Mouse (Mus musculus) megakaryocyte, embryonic 14.5 days (primary cell): ENCODE measurements around the gene Meis2. TPM values are rescaled to one million over a fixed set of nuclear protein-coding genes. Genes with fewer than 3 reads are reported as not detected.
A peak's percentile ranks its signal among the peaks of the same experiment; 100 is the strongest.

Experiments used
- H3K27me3 ChIP-seq: replicated peaks from 2 replicates; pipeline ENCODE3; 2012; ENCODE audit warnings: inconsistent platforms
- H3K36me3 ChIP-seq: replicated peaks from 2 replicates; pipeline ENCODE3; 2012; ENCODE audit warnings: low read length, inconsistent platforms, mixed read lengths
- H3K4me1 ChIP-seq: 2 replicates; pipeline ENCODE4 v1.6.1; 2012; ENCODE audit warnings: inconsistent platforms
- H3K4me3 ChIP-seq: replicated peaks from 2 replicates; pipeline ENCODE3; 2012; ENCODE audit warnings: moderate library complexity, mild to moderate bottlenecking, inconsistent platforms
- H3K9me3 ChIP-seq: 2 replicates; pipeline ENCODE4 v1.6.1; 2012; ENCODE audit warnings: inconsistent platforms
- FLI1 ChIP-seq: IDR thresholded peaks from 2 replicates; pipeline ENCODE4 v1.6.1; 2012; ENCODE audit warnings: low read length, inconsistent platforms, mixed read lengths
- GATA1 ChIP-seq: IDR thresholded peaks from 3 replicates; pipeline ENCODE4 v1.6.1; 2012; ENCODE audit warnings: mixed read lengths, low read length, inconsistent platforms, borderline replicate concordance
- polyA plus RNA-seq: library from polyadenylated mRNA; stranded (reverse); fragments of >175 nt; gene quantifications from 2 replicates; pipeline ENCODE4 v1.2.3, GENCODE M21; 2012; ENCODE audit warnings: low replicate concordance; ENCODE audit not compliant: insufficient read depth

Meis2 gene
- polyA plus RNA-seq, 1 experiment, result not detected

GRCm38 (mm10) chr2:116052688-116053421 is 12.8 kb downstream of the Meis2 start:
- no peaks in the 10 kb centered on the region for H3K9me3 ChIP-seq
- H3K27me3 ChIP-seq, result peaks cover 2% of the 10 kb centered on the region
- H3K4me1 ChIP-seq, result peaks cover 4% of the 10 kb centered on the region
- H3K4me3 ChIP-seq, result no peak overlapping the region
- H3K36me3 ChIP-seq, result no peaks in the 10 kb centered on the region
- TF ChIP-seq FLI1 (no peak), GATA1 (no peak)

- no peaks in the 10 kb centered on the region for H3K9me3 ChIP-seq
- H3K27me3 ChIP-seq, result no peaks in the 10 kb centered on the region
- no peaks in the 10 kb centered on the region for H3K36me3 ChIP-seq
- peaks cover 4% of the 10 kb centered on the region for H3K4me1 ChIP-seq
- no peak overlapping the region for H3K4me3 ChIP-seq
- TF ChIP-seq GATA1 (no peak), FLI1 (no peak)
These were observed 13.6 kb downstream of the Meis2 start for GRCm38 (mm10) chr2:116051906-116052614.

GRCm38 (mm10) chr2:116049710-116050109 is 15.9 kb downstream of the Meis2 start:
- no peak for TF ChIP-seq FLI1
- H3K27me3 ChIP-seq, result no peaks in the 10 kb centered on the region
- peaks cover 4% of the 10 kb centered on the region for H3K4me1 ChIP-seq
- no peaks in the 10 kb centered on the region for H3K36me3 ChIP-seq
- H3K4me3 ChIP-seq, result peak overlapping the region; percentile 86
- no peaks in the 10 kb centered on the region for H3K9me3 ChIP-seq

GRCm38 (mm10) chr2:116047365-116047764 is 18.3 kb downstream of the Meis2 start:
- no peak for TF ChIP-seq FLI1
- no peak for TF ChIP-seq GATA1
- no peaks in the 10 kb centered on the region for H3K9me3 ChIP-seq
- no peak overlapping the region for H3K4me3 ChIP-seq
- peaks cover 4% of the 10 kb centered on the region for H3K4me1 ChIP-seq
- H3K36me3 ChIP-seq, result no peaks in the 10 kb centered on the region
- no peaks in the 10 kb centered on the region for H3K27me3 ChIP-seq

- H3K4me3 ChIP-seq, result no peak overlapping the region
- no peaks in the 10 kb centered on the region for H3K27me3 ChIP-seq
- no peak for TF ChIP-seq FLI1
- H3K36me3 ChIP-seq, result no peaks in the 10 kb centered on the region
- H3K9me3 ChIP-seq, result peaks cover 3% of the 10 kb centered on the region; the same call in 1 of the 2 replicates
- peaks cover 4% of the 10 kb centered on the region for H3K4me1 ChIP-seq
These were observed 20.6 kb downstream of the Meis2 start for GRCm38 (mm10) chr2:116045048-116045447.

- Histone ChIP-seq H3K9me3 (peaks cover 3% of the 10 kb centered on the region; the same call in 1 of the 2 replicates), H3K4me3 (no peak overlapping the region), H3K27me3 (no peaks in the 10 kb centered on the region), H3K36me3 (no peaks in the 10 kb centered on the region), H3K4me1 (no peaks in the 10 kb centered on the region)
- TF ChIP-seq FLI1, result no peak
These were observed 22.5 kb downstream of the Meis2 start for GRCm38 (mm10) chr2:116042934-116043698.

- Histone ChIP-seq H3K9me3 (peaks cover 3% of the 10 kb centered on the region; the same call in 1 of the 2 replicates), H3K4me3 (no peak overlapping the region), H3K36me3 (no peaks in the 10 kb centered on the region), H3K27me3 (no peaks in the 10 kb centered on the region), H3K4me1 (no peaks in the 10 kb centered on the region)
- TF ChIP-seq GATA1 (no peak), FLI1 (no peak)
These were observed 23.2 kb downstream of the Meis2 start for GRCm38 (mm10) chr2:116042447-116042846.

GRCm38 (mm10) chr2:116041683-116042262 is 23.9 kb downstream of the Meis2 start:
- Histone ChIP-seq H3K36me3 (no peaks in the 10 kb centered on the region), H3K4me3 (no peak overlapping the region)
- TF ChIP-seq GATA1, result no peak
- no peak for TF ChIP-seq FLI1

GRCm38 (mm10) chr2:116035345-116035744 is 30.3 kb downstream of the Meis2 start:
- TF ChIP-seq GATA1 (no peak), FLI1 (no peak)
- Histone ChIP-seq H3K36me3 (no peaks in the 10 kb centered on the region), H3K27me3 (no peaks in the 10 kb centered on the region), H3K9me3 (peaks cover 4% of the 10 kb centered on the region), H3K4me1 (no peaks in the 10 kb centered on the region), H3K4me3 (no peak overlapping the region)

More at GRCm38 (mm10) chr2:116041683-116042262, 23.9 kb downstream of the Meis2 start:
- Histone ChIP-seq H3K9me3 (peaks cover 3% of the 10 kb centered on the region; the same call in 1 of the 2 replicates), H3K27me3 (no peaks in the 10 kb centered on the region), H3K4me1 (no peaks in the 10 kb centered on the region)

GRCm38 (mm10) chr2:116028127-116028526 is 37.5 kb downstream of the Meis2 start:
- Histone ChIP-seq H3K4me1 (no peaks in the 10 kb centered on the region), H3K27me3 (no peaks in the 10 kb centered on the region), H3K4me3 (no peak overlapping the region), H3K36me3 (no peaks in the 10 kb centered on the region), H3K9me3 (peaks cover 12% of the 10 kb centered on the region)
- no peak for TF ChIP-seq FLI1
- no peak for TF ChIP-seq GATA1
